Mouse (Mus musculus): ENCODE results near the gene Ctbp1.

DNA sequence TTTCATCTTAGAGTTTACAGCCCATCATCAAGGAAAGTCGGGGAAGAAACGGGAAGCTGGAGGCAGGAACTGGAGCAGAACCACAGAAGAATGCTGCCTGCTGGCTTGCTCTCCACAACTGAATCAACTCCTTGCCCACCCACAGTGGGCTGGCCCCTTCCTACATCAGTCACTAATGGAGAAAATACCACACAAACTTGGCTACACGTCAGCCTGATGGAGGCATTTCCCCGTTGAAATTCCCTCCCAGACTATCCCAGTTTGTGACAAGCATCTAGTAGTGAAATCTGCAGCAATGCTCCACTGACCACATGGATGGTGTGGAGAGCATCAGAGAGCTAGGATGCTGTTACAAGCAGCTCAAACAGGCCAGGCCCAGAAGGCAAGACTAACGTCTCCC lies 42.0 kb downstream of the Ctbp1 start:
- no peak for TF ChIP-seq CTCF (IDR thresholded peaks at IDR 0.05; ENCODE audit: borderline replicate concordance, extremely low read depth, insufficient read depth, insufficient read length)
- no peak for TF ChIP-seq POLR2A (IDR thresholded peaks at IDR 0.05; ENCODE audit: borderline replicate concordance, extremely low read depth, insufficient read depth, insufficient read length, poor library complexity, severe bottlenecking)
